In genomic region chr8:111032916-111033315, GRCm38 (mm10) we compare ENCODE assay signal across 8 mouse cellular contexts. TPM values are rescaled to one million over a fixed set of nuclear protein-coding genes. Genes with fewer than 3 reads are reported as not detected.
A peak's percentile ranks its signal among the peaks of the same experiment; 100 is the strongest.
DNase-seq lines count a peak whose midpoint lies in the region; ATAC-seq and TF ChIP-seq lines count a peak whose summit lies in the region.

TSS of gene Aars (plus strand) at chr8:111033144.

- 94% methylated on average over 7 of the region's 7 CpGs for WGBS in intestine, embryonic 15.5 days

- H3K4me3 ChIP-seq in layer of hippocampus, adult 2 months = peak within 1 kb of the TSS; percentile 95
- peak within 1 kb of the TSS; percentile 73 for H3K4me3 ChIP-seq in intestine, embryonic 15.5 days (replicated peaks)

- peaks cover 8% of the 10 kb centered on the region; the same call in 1 of the 2 replicates for H3K36me3 ChIP-seq in intestine, embryonic 15.5 days

- peak within 1 kb of the TSS; percentile 91 for H3K27ac ChIP-seq in layer of hippocampus, adult 2 months
- peak within 1 kb of the TSS; percentile 66 for H3K27ac ChIP-seq in intestine, embryonic 15.5 days

- peak within 1 kb of the TSS; percentile 56 for H3K4me2 ChIP-seq in intestine, embryonic 15.5 days (replicated peaks)

- no peak for TF ChIP-seq CTCF in layer of hippocampus, adult 2 months (conservative IDR thresholded peaks at IDR 0.05)

- DNase-seq in layer of hippocampus, adult 2 months (ENCODE audit: low spot score in 2 of 2) = no peak
- no peak for DNase-seq in layer of hippocampus, adult 9-10 months (ENCODE audit: low spot score)
- no peak for DNase-seq in adrenal gland, postnatal 36 days
- no peak for DNase-seq in gastrocnemius, postnatal 25 days
- DNase-seq in right cerebral cortex, postnatal 14 days = no peak
- DNase-seq in frontal cortex, postnatal 25 days (ENCODE audit: low spot score in 2 of 2) = no peak

- H3K9me3 ChIP-seq in intestine, embryonic 15.5 days = no peaks in the 10 kb centered on the region

- no peak for ATAC-seq in intestine, embryonic 15.5 days
- ATAC-seq in megakaryocyte-erythroid progenitor cell, adult 5-6 weeks (replicated peaks; ENCODE audit: low FRiP score, low TSS enrichment, poor library complexity, severe bottlenecking) = no peak

- H3K4me1 ChIP-seq in intestine, embryonic 15.5 days (replicated peaks) = peaks cover 13% of the 10 kb centered on the region

- no peaks in the 10 kb centered on the region for H3K27me3 ChIP-seq in intestine, embryonic 15.5 days (replicated peaks)

- peak within 1 kb of the TSS; percentile 79 for H3K9ac ChIP-seq in intestine, embryonic 15.5 days

RNA-seq across cellular contexts. Expression of gene Aars, which starts in this region (rescaled TPM):
- total RNA-seq in layer of hippocampus, adult 2 months (2021) = 10 to 100 TPM; 79.5 to 86.3 TPM
- total RNA-seq in adrenal gland, postnatal 36 days (2021) = 100 to 1,000 TPM; 114 to 165 TPM
- 10 to 100 TPM; 38.8 to 47.1 TPM for total RNA-seq in gastrocnemius, postnatal 25 days (2021)
- polyA plus RNA-seq in intestine, embryonic 15.5 days (2015; fragmentation: Nextera tagmentation; extraction: Ambion mirVana) = 50.4 and 54.1 TPM in 2 replicates
- 49.3 and 51.4 TPM in 2 replicates for total RNA-seq in megakaryocyte-erythroid progenitor cell, adult 5-6 weeks (2014; fragmentation: Nextera tagmentation)
- total RNA-seq in megakaryocyte-erythroid progenitor cell, adult 5-6 weeks (2017) = 55.4 and 73.2 TPM in 2 replicates
